8 mouse cellular contexts compared by ENCODE assay signal in genomic region chr11:60141285-60141608, GRCm38 (mm10). TPM values are rescaled to one million over a fixed set of nuclear protein-coding genes. Genes with fewer than 3 reads are reported as not detected.
A peak's percentile ranks its signal among the peaks of the same experiment; 100 is the strongest.
DNase-seq lines count a peak whose midpoint lies in the region; ATAC-seq lines count a peak whose summit lies in the region.

No protein-coding gene starts in this region.

- no peaks in the 10 kb centered on the region for H3K9me3 ChIP-seq in kidney, embryonic 15.5 days (replicated peaks)
- no peaks in the 10 kb centered on the region for H3K9me3 ChIP-seq in hindbrain, embryonic 14.5 days (ENCODE audit: control insufficient read depth, low read length)
- H3K9me3 ChIP-seq in midbrain, embryonic 15.5 days, result no peaks in the 10 kb centered on the region

- peaks cover 56% of the 10 kb centered on the region for H3K4me1 ChIP-seq in kidney, embryonic 15.5 days
- H3K4me1 ChIP-seq in hindbrain, embryonic 14.5 days (replicated peaks; ENCODE audit: control insufficient read depth, insufficient read depth, low read length), result peaks cover 59% of the 10 kb centered on the region
- peaks cover 64% of the 10 kb centered on the region for H3K4me1 ChIP-seq in midbrain, embryonic 15.5 days

- no peak for ATAC-seq in kidney, embryonic 15.5 days (replicated peaks; ENCODE audit: low FRiP score)
- ATAC-seq in hindbrain, embryonic 14.5 days (ENCODE audit: low FRiP score), result no peak
- peak; percentile 26 for ATAC-seq in midbrain, embryonic 15.5 days (replicated peaks)

- H3K27ac ChIP-seq in kidney, embryonic 15.5 days, result no peak overlapping the region
- peak overlapping the region; percentile 68 for H3K27ac ChIP-seq in hindbrain, embryonic 14.5 days
- peak overlapping the region; percentile 60 for H3K27ac ChIP-seq in midbrain, embryonic 15.5 days

- peak overlapping the region; percentile 82 for H3K4me2 ChIP-seq in kidney, embryonic 15.5 days
- peak overlapping the region; percentile 87 for H3K4me2 ChIP-seq in hindbrain, embryonic 14.5 days (replicated peaks)
- H3K4me2 ChIP-seq in midbrain, embryonic 15.5 days, result peak overlapping the region; percentile 75

- H3K9ac ChIP-seq in kidney, embryonic 15.5 days, result no peak overlapping the region; the same call in 1 of the 2 replicates
- peak overlapping the region; percentile 68 for H3K9ac ChIP-seq in hindbrain, embryonic 14.5 days
- peak overlapping the region; percentile 53 for H3K9ac ChIP-seq in midbrain, embryonic 15.5 days

- H3K36me3 ChIP-seq in kidney, embryonic 15.5 days, result peaks cover 24% of the 10 kb centered on the region
- H3K36me3 ChIP-seq in hindbrain, embryonic 14.5 days (replicated peaks; ENCODE audit: control insufficient read depth, insufficient read depth), result peaks cover 13% of the 10 kb centered on the region
- no peaks in the 10 kb centered on the region for H3K36me3 ChIP-seq in midbrain, embryonic 15.5 days (replicated peaks)

- peak overlapping the region; percentile 65 for H3K4me3 ChIP-seq in kidney, embryonic 15.5 days (replicated peaks)
- peak overlapping the region; percentile 70 for H3K4me3 ChIP-seq in hindbrain, embryonic 14.5 days (replicated peaks; ENCODE audit: low read length)
- H3K4me3 ChIP-seq in midbrain, embryonic 15.5 days, result peak overlapping the region; percentile 67

- no peaks in the 10 kb centered on the region for H3K27me3 ChIP-seq in kidney, embryonic 15.5 days
- H3K27me3 ChIP-seq in hindbrain, embryonic 14.5 days (ENCODE audit: control insufficient read depth, insufficient read depth, low read length), result no peaks in the 10 kb centered on the region
- H3K27me3 ChIP-seq in midbrain, embryonic 15.5 days (replicated peaks), result no peaks in the 10 kb centered on the region

- 10% methylated on average over 7 of the region's 7 CpGs for WGBS in kidney, embryonic 15.5 days
- WGBS in hindbrain, embryonic 14.5 days, result 5% methylated on average over 7 of the region's 7 CpGs
- WGBS in midbrain, embryonic 15.5 days, result 5% methylated on average over 7 of the region's 7 CpGs

- no peak for DNase-seq in kidney, adult 8-10 months
- peak; percentile 50 for DNase-seq in cerebellum, adult 9-11 months
- no peak for DNase-seq in hindbrain, embryonic 14.5 days (ENCODE audit: low spot score)
- DNase-seq in T-cell, adult 2 months (ENCODE audit: low spot score), result no peak
- DNase-seq in frontal cortex, postnatal 36 days (ENCODE audit: low spot score in 2 of 2), result no peak
- DNase-seq in right cerebral cortex, adult 2 months (ENCODE audit: low spot score in 2 of 2), result no peak

RNA-seq across cellular contexts. Expression of gene Rai1, which starts 36.4 kb away (rescaled TPM):
- 21.4 and 23.4 TPM in 2 replicates for polyA plus RNA-seq in kidney, embryonic 15.5 days (2015; fragmentation: Nextera tagmentation; extraction: Ambion mirVana)
- 34.1 and 39.1 TPM in 2 replicates for polyA plus RNA-seq in hindbrain, embryonic 14.5 days (2014; fragmentation: Nextera tagmentation; extraction: Ambion mirVana)
- polyA plus RNA-seq in midbrain, embryonic 15.5 days (2015; fragmentation: Nextera tagmentation; extraction: Ambion mirVana), result 34.2 and 34.7 TPM in 2 replicates
